Mouse (Mus musculus) adrenal gland, adult 8-10 months (tissue): Measurements from ENCODE around the gene Wipf3. TPM values are rescaled to one million over a fixed set of nuclear protein-coding genes. Genes with fewer than 3 reads are reported as not detected.
A peak's percentile ranks its signal among the peaks of the same experiment; 100 is the strongest.

ENCODE experiments used
- DNase-seq: peaks from one replicate; pipeline ENCODE4 v3.0.0; 2022
- total RNA-seq, 4 experiments: library from RNA; stranded (reverse); gene quantifications; 2 replicates each; pipeline ENCODE4 v1.2.4; 2022

The Wipf3 gene
- 1 to 10 TPM; 1.3 to 3.3 (median 2.7) TPM for total RNA-seq

DNA sequence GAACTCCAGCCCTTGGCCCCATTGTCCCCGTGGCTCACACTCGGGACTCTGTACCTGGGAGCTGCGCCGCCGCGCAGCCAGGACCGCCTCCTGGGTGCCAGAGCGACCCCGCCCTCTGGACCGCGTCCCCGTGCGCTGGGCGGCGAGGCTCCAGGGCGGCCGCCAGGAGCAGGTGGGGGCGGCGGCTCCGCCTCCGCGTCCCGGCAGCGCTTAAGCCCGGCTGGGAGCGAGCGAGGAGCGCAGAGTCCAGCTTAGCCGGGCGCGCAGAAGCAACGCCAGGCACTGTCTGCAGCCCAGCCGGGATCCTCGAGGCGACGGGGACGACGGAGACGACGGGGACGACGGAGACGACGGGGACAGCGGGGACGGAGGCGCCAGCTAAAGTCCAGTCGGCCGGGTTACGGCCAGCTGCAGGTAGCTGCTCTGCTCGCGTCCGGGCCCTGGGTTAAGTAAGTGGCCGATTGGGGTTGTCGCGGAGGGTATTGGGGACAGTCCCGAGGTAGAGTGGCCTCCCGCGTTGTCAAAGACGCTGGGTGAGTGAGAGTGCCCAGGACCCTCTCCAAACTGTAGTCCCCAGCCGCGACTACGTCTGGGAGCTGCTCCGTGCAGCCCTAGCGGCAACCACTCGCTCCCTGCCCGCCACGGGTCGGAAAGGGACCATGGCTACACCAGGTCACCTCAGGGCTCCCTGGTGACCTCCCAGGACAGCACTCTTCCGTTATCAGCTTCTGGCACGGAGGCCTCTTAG is at the start of gene Wipf3:
Gene Wipf3 (plus strand): TSS at position 157 of the 748 bp plus-strand sequence.
- peak; percentile 28 for DNase-seq

DNA sequence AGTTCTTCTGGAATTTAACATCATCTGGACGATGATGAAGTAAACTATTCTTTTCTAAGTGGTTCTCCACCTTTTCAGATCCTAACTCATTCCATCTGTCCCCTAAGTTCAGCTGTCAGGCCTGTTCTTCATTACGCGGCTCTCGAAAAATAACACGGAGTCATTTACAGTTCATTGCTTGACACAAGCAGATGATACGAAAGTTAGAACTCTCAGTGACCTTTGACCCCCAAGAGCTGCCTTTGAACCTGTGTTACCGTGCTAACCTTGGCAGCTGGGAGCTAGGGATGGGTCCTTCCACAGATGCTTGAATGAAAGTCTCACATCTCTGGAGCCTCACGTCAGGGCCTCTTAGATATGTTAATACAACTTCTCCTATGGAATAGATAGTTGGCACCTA is 46.8 kb upstream of the Wipf3 start:
- DNase-seq: no peak

DNA sequence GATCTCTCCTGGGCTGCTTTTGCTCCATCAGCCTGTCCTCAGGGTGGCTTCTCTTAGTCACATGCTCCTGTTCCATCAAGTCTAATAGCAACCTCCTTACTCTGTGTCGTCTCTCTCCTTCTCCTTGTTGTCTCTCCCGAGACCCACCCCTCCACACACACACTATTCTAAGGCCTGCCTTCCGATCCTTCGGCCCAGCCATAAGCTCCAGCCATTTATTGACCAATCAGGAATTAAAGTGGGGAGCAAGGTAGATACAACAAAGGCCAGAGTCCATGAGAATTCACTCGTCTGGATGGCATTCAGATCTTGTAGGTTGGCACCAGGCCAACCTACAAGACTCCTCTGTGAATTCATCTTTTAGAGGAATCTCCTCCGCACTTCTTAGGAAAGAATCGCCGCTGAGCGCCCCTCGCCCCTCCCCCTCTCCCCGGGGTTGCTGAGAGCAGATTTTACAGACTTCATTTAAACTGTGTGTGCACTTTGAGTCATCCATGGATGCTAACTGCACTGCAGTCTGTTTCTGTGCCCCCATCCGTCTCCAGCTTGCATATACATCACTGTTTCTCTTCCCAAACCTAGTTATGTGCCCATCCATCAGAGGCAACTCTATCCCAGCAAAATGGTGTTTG is 45.4 kb upstream of the Wipf3 start:
- DNase-seq: no peak

DNA sequence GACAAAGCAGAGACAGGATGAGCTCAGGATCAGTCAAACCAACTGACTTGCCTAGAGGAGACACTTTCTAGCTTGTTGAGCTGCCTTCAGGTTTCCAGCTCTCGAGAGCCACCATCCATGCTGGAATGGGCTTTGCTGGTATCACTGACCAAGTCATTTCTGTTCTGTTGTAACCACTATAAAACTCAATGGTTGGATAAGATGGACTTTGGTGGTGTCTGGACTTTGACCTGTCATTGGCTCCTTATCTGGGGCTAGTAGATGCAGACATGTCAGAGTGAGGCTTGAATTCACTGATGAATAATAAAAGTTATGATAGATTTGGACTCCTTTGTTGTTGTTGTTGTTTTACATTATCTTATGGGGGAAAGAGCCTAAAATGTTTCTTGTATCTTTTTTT is 44.6 kb upstream of the Wipf3 start:
- no peak for DNase-seq

DNA sequence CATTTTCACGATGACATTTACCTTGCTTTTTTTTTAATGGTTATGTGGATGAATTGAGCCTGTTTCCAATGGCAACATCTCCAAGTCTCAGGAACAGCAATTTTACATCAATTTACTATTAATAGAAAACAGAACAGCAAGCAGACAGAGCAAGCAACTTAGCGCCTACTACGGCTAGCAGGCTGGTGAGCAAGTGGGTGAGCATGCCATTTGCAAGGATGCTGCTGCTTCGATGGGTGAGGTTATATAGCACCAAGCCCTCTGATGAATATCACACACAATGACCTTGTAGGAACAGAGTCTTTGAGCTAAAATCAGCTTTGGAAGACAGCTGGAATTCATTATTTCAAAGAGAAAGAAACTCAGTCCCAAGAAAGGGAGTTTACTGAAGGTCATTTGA is 43.0 kb upstream of the Wipf3 start:
- no peak for DNase-seq

DNA sequence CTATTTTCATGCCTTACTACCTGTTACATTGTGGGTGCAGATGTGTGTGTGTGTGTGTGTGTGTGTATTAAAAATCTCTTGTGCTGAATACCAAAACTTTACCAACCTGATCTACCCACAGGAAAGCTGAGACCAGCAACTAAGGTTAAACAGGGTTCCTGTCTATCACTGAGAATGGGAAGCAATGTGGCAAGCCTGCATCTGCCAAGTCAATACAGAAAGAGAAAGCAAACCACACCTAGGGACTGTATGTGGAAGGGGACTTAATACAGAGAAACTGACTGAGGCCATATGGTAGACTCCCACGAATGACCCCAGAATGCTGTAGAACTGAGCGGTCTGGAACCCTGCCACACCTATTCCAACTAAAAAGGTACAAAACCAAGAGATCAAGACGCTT is 42.4 kb upstream of the Wipf3 start:
- no peak for DNase-seq

DNA sequence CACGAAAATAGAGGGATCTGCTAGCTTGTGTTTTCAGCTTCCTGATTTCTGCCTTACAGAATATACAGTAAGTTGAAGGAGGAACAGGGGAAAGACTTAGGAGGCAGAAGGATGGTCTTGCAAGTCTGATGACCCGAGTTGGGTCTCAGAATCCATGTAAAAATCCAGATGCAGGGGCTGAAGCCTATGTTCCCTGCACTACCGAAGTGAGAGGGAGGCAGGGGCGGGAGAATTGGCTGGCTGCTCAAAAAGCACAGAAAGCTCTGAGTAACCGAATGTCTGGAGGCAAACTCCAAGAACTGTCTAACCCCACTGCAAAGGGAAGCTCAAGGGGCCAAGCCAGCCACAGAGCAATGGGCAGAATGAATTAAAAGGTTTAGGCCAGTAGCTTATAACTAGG is 41.7 kb upstream of the Wipf3 start:
- no peak for DNase-seq

DNA sequence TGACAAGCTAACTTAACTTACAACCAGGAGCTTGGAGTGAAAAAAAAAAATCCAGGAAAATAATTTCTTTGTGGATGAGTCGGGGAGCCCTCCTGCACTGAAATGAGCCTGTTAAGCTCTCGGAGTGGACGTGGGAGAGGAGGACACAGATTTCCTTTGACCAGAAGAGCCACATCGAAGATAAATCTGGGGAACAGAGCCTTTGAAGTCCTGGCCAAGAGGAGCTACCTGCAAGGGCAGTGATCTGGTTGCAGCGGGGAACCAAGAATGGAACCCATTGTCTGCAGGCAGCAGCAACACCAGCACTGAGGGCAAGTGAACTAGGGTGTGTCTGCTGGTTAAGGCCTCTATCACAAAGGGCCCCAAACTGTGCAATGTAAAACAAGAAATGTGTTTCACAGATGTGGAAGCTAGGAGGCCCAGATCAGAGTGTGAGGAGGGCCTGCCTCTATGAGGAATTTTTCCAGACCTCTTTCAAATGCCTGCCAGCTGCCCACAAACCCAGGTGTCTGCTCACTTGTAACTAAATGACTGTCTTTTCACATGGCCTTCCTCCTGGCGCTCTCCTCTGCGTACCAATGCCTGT is 40.6 kb upstream of the Wipf3 start:
- no peak for DNase-seq

DNA sequence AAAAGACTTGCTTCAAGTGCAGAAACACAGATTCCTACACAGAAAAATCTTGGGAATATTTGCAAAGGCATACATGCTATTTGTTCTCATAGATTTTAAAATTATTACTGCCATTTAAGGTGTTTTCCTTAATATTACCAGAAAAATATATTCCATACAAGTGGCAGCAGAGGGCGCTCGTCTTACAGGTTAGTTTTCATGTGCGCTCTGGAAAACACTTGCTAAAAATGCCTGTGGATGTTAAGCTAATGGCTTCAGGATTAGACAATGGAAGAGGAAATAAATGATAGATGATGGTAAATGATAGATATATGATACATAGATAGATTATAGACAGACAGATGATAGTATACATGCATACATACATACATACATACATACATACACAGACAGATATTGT is 37.6 kb upstream of the Wipf3 start:
- DNase-seq: no peak

DNA sequence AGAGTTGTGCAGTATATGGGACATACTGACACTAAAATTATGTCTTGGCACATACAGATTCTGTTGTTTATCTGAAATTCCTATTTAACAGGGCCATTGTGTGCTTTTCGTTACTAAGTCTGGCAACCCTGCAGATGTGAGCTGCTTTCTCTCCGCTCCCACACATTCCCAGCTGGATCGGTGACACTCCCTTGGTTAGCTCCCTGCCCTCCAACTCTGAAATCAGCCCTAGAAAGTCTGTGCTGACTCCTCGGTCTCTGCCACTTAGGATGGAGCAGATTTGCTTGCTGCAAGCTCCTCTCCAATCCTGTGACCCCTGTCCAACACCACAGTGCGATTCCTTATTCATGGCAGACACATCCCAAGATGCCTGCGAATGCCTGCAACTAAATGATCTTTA is 35.5 kb upstream of the Wipf3 start:
- no peak for DNase-seq

DNA sequence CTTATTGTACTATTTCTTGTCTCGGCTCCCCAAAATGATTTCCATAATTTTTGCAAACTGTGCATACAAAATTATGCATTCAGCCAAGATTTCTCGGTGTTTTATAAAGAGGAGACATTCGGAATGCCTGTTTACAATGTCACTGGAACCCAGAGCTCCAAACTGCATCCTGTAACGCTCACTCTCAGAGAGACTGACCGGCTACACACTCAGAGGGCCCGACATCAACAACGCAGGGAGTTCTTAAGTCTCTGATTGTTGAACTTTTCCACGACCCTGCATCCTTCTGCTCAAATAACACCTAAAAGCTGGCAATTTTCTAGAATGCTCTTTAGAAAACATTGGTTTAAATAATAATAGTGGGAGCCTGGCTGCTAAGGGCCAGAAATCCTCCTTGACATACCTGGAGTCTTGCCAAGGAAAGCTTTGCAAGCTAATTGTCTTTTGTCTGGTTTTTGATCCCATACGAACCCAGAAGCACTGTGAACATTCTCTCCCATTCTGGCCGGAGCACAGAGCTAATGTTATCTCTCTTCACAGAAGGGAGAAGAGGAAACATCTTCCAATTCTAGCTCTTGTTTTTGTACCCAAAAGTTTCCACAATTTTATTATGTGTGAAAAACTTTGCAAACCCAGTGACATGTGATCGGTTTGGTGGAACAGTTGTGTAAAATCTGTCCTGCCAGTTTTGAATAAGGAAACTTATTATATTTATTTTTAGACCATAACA is 30.0 kb upstream of the Wipf3 start:
- no peak for DNase-seq

DNA sequence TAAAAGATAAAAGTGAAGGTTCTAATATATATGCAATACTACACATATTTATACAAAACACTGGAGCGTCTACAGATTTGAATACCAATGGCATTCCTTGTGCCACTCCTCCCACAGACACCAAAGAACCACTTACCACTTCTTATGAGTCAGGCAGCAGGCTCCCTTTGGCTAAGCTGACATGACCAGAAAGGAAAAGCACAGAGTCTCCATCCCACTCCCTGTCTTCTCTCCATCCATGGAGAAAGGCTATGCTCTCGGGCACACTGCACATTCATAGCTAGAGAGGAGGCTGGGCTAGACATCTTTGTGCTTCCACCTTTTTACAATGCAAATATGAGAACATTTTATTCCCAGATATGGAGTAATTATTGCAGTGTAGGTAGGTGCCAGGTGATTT is 27.9 kb upstream of the Wipf3 start:
- no peak for DNase-seq

DNA sequence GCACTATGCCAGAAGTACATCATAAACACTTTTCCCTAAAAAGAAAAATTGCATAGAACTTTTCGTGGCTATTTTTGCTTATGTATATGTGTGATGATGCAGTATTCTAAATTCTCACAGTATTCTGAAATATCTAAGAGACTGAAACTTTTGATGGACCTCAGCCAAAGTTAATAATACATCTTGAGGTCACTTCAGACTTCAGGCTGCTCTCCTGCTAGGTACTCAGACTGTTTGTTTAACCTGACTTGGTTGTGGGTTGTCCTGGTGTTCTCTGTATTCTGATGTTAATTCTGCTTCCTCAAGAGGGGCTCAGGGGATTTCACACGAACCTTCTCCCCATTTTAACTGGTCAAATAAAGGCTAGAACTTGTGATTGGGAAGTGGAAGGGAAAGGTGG is 24.5 kb upstream of the Wipf3 start:
- DNase-seq: no peak

DNA sequence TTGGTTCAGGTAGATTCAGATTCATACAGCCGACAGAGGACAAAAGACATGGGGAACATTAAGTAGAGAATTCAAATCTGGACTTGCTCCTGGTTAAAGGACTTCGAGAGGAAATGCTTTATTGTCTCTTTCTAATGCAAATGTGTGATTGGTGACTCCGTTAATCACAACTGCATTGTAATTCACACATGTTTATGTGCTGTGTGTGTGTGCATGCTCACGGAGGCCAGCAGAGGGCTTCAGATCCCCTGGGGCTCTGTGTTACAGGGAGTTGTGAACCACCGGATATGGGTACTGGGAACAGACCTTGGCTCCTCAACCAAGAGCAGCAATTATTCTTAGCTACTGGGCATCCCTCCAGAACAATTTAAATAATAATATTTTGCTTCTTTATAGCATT is 23.3 kb upstream of the Wipf3 start:
- no peak for DNase-seq

DNA sequence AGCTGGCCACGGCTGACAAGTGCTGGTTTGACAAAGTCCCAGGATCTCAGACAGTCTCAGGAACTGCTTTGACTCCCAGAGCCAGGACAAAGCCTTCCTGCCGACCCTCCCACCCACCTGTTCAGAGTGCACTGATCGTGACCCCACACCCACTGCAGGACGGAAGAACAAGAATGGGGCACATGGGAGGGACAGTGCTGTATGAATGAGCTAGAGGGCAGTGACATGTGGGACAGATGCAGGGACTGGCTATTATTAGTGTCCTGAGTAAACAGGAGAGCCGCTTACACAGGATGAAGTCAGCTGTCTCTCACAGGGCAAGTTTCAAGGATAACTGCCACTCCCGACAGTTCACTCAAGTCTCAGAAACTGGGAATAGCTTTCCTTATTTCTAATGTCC is 20.1 kb upstream of the Wipf3 start:
- no peak for DNase-seq

DNA sequence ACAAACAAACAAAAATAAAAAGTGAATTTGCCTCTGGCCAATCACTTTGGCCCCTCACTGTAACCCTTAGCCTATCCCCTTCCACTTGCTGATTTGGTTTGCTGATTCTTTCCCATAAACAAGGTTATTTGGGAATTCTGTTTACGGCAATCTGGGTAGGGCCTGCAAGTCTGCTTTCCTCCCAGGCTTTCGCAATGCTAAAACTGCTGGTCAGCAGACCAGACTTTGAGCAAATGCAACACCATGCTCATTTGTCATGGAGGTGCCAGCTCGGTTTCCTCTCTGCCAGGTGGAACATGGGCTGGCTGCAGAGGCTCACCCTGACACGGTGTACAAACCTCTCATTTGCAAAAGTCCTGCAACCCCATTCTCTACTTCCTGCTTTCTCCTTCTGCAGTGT is 19.0 kb upstream of the Wipf3 start:
- DNase-seq: no peak

DNA sequence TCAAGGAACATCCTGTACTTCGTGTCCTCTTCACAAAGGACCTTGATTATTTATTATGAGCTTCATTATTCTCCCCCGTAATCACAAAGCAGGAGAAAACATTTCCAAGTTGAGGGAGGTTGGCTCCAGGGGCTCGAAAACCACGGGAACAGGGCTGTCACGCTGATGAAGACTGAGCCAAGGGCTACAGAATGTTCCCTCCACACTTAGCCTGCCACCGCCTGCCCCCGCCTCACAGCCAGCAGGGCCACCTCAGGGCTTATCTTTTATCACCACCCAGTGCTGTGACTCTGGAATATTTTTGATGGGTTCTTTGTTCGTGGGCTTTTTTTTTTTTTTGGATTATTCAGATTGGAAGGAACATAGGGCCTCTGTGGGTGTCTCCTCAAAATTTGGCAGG is 17.8 kb upstream of the Wipf3 start:
- no peak for DNase-seq

DNA sequence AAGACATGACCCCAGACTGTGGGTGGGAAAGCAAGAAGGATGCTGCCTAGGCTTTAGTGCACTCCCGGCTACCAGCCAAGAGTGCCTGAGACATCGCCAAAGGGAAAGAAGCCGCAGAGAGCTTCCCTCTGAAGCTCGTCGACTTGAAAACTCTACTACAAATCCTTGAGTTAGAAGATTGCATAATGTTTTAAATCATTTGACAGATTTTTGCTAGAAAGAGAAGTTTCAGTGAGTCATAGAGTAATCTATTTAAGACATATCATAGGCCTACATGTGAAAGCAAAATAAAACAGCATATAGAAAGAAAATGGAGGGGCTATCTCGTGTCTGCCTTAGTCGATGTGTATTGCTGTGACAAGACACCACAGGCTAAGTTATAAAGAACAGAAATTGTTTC is 16.5 kb upstream of the Wipf3 start:
- no peak for DNase-seq

DNA sequence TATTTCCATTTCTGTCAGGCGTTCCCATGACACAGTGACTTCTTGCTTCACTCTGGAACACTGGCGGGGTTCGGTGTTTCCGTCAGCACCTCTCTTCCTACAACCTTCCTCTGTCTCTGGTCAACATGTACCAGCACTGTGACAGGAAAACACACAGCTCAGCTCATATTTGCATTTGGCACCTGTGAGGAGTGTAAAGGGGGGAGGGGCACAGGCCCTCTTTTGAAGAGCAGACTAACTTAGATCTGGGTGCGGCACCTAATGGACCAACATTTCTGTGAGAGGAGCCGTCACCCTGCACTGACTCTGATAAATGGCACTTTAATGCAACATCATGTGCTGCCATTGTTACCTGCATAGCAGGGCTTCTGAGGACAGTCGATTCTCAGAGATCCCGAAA is 4.2 kb upstream of the Wipf3 start:
- no peak for DNase-seq

DNA sequence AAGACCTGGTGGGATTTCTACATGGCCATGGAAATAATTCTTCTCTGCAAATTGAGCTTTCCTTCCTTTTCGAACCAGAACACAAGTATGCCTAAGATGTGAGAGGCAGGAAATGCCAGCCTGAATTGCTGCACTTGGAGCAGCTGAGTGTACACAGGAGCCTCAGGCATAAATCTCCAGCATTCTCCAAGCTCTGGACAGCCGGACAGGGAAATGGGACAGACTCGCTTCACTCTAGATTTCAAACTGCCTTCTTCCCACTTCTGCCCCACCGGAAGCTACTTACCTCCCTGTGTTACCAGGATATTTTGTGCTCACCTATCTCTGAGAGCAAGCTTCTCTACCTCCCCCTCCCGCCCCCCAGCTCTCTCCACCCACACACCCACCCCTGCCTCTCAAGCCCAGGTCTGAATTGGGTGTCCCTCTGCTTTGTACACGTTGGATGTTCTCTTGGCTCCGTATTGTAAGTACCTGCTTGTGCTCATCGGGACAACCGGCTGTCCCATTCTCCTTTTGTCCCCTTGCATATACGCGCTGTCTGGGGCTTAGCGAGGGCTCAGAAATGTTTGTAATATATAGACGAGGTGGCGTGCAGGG is 455 bp upstream of the Wipf3 start:
- DNase-seq: no peak

DNA sequence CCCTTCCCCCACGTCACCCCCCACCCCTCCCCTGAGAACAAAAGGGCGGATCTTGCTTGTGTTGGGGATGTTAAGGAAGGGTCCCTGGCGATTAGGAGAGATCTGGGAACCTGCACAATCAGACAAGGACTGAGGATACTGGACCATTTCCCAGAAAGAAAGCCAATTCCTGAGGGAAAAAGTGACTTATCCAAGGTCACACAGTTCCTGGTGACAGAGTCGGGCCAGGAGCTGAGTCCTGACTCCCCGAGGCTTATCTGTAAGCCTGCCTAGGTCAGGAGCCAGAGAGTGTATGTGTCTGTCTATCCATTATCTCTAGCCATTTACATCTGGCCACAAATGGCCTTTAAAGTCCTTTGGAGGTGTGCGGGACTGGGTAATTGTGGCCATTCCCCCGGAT is 818 bp downstream of the Wipf3 start:
- DNase-seq: no peak

DNA sequence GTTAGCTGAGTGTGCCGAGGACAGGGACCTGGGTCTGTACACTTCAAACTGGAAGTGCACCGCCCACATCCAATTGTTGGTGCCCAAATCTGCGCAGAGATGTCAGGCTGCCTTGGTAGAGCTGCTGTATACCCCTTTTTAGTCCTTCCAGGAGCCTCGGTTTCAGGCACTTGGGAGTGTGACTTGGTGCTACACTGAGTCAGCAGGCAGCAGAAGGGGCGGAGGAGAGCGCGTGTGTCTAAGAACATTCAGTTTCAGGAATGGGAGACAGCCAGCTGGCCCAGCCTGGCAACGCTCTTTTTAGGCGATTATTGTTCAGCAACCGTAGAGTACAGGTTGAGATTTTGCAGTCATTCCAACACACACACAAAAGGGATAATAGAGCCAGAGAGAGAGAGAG is 2.4 kb downstream of the Wipf3 start:
- no peak for DNase-seq

DNA sequence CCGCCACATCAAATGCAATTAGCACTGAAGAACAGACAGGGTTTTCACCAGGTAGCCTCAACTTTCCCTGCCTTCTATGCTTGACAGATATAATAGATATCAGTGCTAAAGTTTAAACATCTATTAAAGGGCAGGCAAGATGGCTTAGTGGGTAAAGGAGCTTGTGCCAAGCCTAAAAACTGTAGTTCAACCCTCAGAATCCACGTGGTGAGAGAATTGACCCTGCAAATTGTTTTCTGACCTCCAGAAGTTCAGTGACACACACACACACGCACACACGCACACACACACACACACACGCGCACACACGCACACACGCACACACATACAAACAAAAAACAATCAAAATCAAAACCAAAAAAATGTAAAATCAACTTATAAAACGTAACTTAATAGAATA is 2.8 kb downstream of the Wipf3 start:
- DNase-seq: no peak
